13 mouse cellular contexts compared by ENCODE assay signal in the genomic region with DNA sequence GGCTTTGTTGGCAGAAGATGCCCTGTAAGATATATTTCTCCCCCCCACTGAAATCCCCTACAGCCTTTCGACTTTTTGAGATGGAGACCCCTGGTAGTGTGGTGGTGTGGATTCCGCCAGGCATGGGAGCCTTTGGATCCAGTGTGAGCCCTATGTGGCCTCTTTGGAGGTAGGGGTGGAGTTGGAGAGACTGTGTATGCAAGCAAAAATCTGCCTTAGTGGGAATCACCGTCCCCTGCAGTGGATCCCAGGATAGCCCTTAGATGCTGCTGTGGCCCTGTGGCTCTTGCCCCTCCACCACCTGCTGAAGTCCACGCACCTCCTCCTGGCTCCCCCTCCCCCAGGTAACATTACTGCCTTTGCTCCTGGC.
A peak's percentile ranks its signal among the peaks of the same experiment; 100 is the strongest.
DNase-seq lines count a peak whose midpoint lies in the region; ATAC-seq and TF ChIP-seq lines count a peak whose summit lies in the region.
"Had no signal": no experiment of that assay in that cellular context is flagged by ENCODE, and none has a peak within 500 bp of the region (broad histone marks: within the 10 kb centered on the region; RNA-seq: fewer than 3 reads in every experiment).

No protein-coding gene starts in this region.

- no peaks in the 10 kb centered on the region for H3K27me3 ChIP-seq in kidney, postnatal 0 days (ENCODE audit: insufficient read depth, low read length)
- H3K27me3 ChIP-seq in forebrain, embryonic 12.5 days, result no peaks in the 10 kb centered on the region
- no peaks in the 10 kb centered on the region for H3K27me3 ChIP-seq in intestine, embryonic 15.5 days (replicated peaks)
- H3K27me3 ChIP-seq in neural tube, embryonic 13.5 days, result no peaks in the 10 kb centered on the region

- peaks cover 45% of the 10 kb centered on the region for H3K4me1 ChIP-seq in kidney, postnatal 0 days (replicated peaks; ENCODE audit: insufficient read depth, low read length)
- H3K4me1 ChIP-seq in forebrain, embryonic 12.5 days, result peaks cover 94% of the 10 kb centered on the region
- H3K4me1 ChIP-seq in intestine, embryonic 15.5 days (replicated peaks), result peaks cover 64% of the 10 kb centered on the region
- peaks cover 93% of the 10 kb centered on the region for H3K4me1 ChIP-seq in neural tube, embryonic 13.5 days (replicated peaks)

- H3K9ac ChIP-seq in kidney, postnatal 0 days (ENCODE audit: low read depth, low read length), result no peak overlapping the region
- H3K9ac ChIP-seq in forebrain, embryonic 12.5 days, result peak overlapping the region; percentile 21
- H3K9ac ChIP-seq in intestine, embryonic 15.5 days, result peak overlapping the region; percentile 29; the same call in 1 of the 2 replicates
- peak overlapping the region; percentile 62 for H3K9ac ChIP-seq in neural tube, embryonic 13.5 days

- no peak overlapping the region for H3K4me3 ChIP-seq in kidney, postnatal 0 days (replicated peaks; ENCODE audit: low read depth, low read length)
- no peak overlapping the region for H3K4me3 ChIP-seq in forebrain, embryonic 12.5 days (replicated peaks)
- no peak overlapping the region for H3K4me3 ChIP-seq in intestine, embryonic 15.5 days (replicated peaks)
- H3K4me3 ChIP-seq in neural tube, embryonic 13.5 days, result no peak overlapping the region

- peak overlapping the region; percentile 71; the same call in 1 of the 2 replicates for H3K27ac ChIP-seq in kidney, postnatal 0 days
- H3K27ac ChIP-seq in forebrain, embryonic 12.5 days, result peak overlapping the region; percentile 97
- peak overlapping the region; percentile 78 for H3K27ac ChIP-seq in intestine, embryonic 15.5 days
- peak overlapping the region; percentile 97 for H3K27ac ChIP-seq in neural tube, embryonic 13.5 days (replicated peaks)

- H3K36me3 ChIP-seq in kidney, postnatal 0 days (ENCODE audit: insufficient read depth, low read length), result no peaks in the 10 kb centered on the region
- H3K36me3 ChIP-seq in forebrain, embryonic 12.5 days (replicated peaks), result no peaks in the 10 kb centered on the region
- no peaks in the 10 kb centered on the region for H3K36me3 ChIP-seq in intestine, embryonic 15.5 days
- H3K36me3 ChIP-seq in neural tube, embryonic 13.5 days, result no peaks in the 10 kb centered on the region
- H3K36me3 ChIP-seq: G1E had no signal

- H3K4me2 ChIP-seq in kidney, postnatal 0 days (ENCODE audit: low read length), result no peak overlapping the region
- H3K4me2 ChIP-seq in forebrain, embryonic 12.5 days, result peak overlapping the region; percentile 31
- 0 out of 2 replicates have a peak overlapping the region, but pooled peaks have one; percentile 3 for H3K4me2 ChIP-seq in intestine, embryonic 15.5 days (replicated peaks)
- 0 out of 2 replicates have a peak overlapping the region, but pooled peaks have one; percentile 4 for H3K4me2 ChIP-seq in neural tube, embryonic 13.5 days

- no peak for TF ChIP-seq CTCF in kidney, postnatal 0 days (IDR thresholded peaks at IDR 0.05; ENCODE audit: low read depth)

- no peaks in the 10 kb centered on the region for H3K9me3 ChIP-seq in kidney, postnatal 0 days (replicated peaks; ENCODE audit: low read length)
- H3K9me3 ChIP-seq in forebrain, embryonic 12.5 days, result no peaks in the 10 kb centered on the region
- no peaks in the 10 kb centered on the region for H3K9me3 ChIP-seq in intestine, embryonic 15.5 days
- H3K9me3 ChIP-seq in neural tube, embryonic 13.5 days, result no peaks in the 10 kb centered on the region
- H3K9me3 ChIP-seq: G1E had no signal

- ATAC-seq in kidney, postnatal 0 days (replicated peaks; ENCODE audit: low FRiP score, low read depth), result no peak
- peak; percentile 12 for ATAC-seq in forebrain, embryonic 12.5 days (ENCODE audit: low FRiP score)
- peak; percentile 2; the same call in 1 of the 2 replicates for ATAC-seq in intestine, embryonic 15.5 days
- ATAC-seq in neural tube, embryonic 13.5 days (ENCODE audit: low read depth), result peak; percentile 10; the same call in 1 of the 2 replicates

- DNase-seq in kidney, postnatal 0 days (ENCODE audit: low spot score), result no peak
- DNase-seq in kidney, postnatal 14 days, result no peak
- DNase-seq in c-Kit-positive CD71-positive TER-119-positive erythroid progenitor cells, embryonic 14.5 days (ENCODE audit: low spot score), result no peak
- DNase-seq in layer of hippocampus, adult 18-20 months (ENCODE audit: low spot score in 2 of 2), result no peak
- no peak for DNase-seq in cerebellum, postnatal 14 days
- DNase-seq: adrenal gland, postnatal 10 days; cerebellum, postnatal 36 days; gastrocnemius, postnatal 36 days; spleen, adult 18-20 months had no signal

- 30% methylated on average over 4 of the region's 4 CpGs for WGBS in kidney, postnatal 0 days
- WGBS in forebrain, embryonic 12.5 days, result 16% methylated on average over 4 of the region's 4 CpGs
- 49% methylated on average over 4 of the region's 4 CpGs for WGBS in intestine, embryonic 15.5 days
- 24% methylated on average over 4 of the region's 4 CpGs for WGBS in neural tube, embryonic 13.5 days
